Mouse (Mus musculus): ENCODE results near the gene Per1.
A peak's percentile ranks its signal among the peaks of the same experiment; 100 is the strongest.

DNA sequence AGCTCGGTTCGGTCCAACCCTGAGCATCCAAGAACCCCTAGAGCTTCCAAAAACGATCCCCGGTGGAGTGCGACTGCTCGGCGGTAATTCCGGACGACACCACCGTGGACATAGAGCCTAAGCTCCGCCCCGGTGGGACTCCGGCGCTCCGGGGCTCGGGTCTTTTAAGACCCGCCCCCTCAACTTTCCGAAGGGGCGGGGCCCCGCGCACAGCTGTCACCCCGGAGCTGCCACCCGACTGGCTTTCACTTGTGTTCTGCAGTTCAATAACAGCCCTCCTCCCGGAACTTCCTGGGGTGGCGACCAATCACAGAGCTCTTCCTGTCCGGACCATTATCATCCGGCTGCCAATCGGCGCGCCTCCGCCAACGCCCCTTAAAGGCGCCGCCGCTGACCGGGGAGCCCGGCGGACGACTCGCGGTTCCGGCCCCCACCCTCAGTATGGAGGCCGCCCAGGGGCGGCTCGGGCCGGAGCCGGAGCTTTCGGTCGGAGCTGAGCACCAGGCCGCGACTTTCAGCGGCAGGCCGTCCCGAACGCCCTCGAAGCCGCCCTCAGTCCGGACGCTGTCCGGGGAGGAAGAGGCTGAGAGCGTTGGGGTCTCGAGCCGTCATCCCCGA is 35.6 kb upstream of the Per1 start, which contains the start of gene Borcs6:
- TF ChIP-seq POLR2A (IDR thresholded peaks at IDR 0.05; ENCODE audit: insufficient read depth, low read depth, low read length) (peak; percentile 90), EP300 (IDR thresholded peaks at IDR 0.05; ENCODE audit: insufficient read depth, low read depth, low read length) (0 out of 2 replicates have a peak, but pooled peaks have one; percentile 18), CTCF (IDR thresholded peaks at IDR 0.05) (no peak)
